Mouse (Mus musculus): ENCODE results near the gene Npas3.

Gene Npas3

GRCm38 (mm10) chr12:53694346-53694745 lies 445.9 kb downstream of the Npas3 start:
- in situ Hi-C loops (cut with MseI, MboI) = no loop called here

DNA sequence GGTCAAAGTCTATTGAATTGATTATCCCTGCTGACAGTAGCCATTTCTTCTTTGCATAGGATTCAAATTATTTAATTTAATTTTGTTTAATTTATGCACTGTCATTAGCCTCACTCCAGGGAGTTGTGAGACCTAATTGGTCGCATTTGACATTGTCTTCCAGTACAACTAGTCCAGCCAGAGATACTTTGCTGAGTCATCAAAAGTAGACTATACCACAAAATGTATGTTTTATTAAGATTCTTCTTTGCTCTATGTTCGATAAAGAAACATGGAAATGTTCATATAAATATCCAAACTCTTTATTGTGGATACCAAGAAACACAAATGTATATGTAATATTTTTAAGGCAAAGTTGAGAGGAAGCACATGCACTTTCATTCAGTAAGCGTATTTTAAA lies 446.8 kb downstream of the Npas3 start:
- in situ Hi-C loops (cut with MseI, MboI) = no loop called here

- in situ Hi-C loops (cut with MseI, MboI) = no loop called here
Observed at GRCm38 (mm10) chr12:53697645-53698044, 449.2 kb downstream of the Npas3 start.

DNA sequence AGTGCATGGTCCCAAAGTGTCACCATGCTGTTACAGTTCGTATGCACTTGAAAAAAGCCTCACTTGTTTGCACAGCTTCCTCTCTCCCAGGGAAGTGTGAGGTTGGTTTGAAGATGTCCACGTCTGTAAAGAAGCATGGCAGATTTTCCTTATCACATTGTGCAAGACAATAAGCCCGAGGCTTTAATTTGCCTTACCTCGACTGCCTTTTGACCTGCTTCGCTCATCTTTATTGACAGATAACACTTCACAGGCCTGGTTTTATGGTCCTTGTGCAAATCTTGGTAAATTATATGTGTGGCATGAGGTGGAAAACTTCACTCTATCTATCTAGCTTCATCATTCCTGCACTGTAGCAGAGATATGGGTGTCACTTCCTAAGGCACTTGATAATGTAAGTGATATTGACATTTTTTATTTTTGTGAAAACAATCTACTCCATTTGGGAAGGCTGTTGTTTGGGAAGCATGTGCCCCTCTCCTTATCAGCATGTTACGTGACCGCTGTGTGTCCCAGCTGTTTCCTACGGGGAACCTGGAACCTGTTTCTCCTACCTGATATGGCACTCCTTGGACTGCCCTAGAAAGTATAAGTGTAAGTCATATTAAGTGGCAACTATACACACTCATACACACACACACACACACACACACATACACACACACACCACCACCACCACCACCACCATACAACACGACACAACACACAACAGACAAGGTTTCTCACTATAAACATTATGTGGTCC lies 450.2 kb downstream of the Npas3 start:
- in situ Hi-C loops (cut with MseI, MboI) = no loop called here

- in situ Hi-C loops (cut with MseI, MboI) = no loop called here
Observed at GRCm38 (mm10) chr12:53719896-53720295, 471.4 kb downstream of the Npas3 start.

DNA sequence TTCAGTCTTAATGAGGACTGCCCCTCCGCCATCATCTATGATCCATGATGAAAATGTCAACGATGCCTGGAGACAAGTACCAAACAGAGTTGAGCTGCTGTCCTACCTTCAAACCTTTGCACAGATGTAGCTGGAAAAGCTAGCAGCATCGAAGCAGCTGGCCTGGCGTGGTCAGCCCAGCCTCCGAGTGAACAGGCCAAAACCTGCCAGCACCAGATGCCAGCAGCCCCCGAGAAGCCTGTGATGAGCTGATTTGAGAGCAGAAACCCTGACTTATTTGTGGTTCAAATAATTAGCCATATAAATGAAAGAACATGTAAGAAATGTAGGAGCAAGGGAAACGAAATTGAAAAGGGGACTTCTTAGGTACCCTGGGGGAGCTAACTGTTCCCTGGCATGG lies 473.7 kb downstream of the Npas3 start:
- in situ Hi-C loops (cut with MseI, MboI) = no loop called here

DNA sequence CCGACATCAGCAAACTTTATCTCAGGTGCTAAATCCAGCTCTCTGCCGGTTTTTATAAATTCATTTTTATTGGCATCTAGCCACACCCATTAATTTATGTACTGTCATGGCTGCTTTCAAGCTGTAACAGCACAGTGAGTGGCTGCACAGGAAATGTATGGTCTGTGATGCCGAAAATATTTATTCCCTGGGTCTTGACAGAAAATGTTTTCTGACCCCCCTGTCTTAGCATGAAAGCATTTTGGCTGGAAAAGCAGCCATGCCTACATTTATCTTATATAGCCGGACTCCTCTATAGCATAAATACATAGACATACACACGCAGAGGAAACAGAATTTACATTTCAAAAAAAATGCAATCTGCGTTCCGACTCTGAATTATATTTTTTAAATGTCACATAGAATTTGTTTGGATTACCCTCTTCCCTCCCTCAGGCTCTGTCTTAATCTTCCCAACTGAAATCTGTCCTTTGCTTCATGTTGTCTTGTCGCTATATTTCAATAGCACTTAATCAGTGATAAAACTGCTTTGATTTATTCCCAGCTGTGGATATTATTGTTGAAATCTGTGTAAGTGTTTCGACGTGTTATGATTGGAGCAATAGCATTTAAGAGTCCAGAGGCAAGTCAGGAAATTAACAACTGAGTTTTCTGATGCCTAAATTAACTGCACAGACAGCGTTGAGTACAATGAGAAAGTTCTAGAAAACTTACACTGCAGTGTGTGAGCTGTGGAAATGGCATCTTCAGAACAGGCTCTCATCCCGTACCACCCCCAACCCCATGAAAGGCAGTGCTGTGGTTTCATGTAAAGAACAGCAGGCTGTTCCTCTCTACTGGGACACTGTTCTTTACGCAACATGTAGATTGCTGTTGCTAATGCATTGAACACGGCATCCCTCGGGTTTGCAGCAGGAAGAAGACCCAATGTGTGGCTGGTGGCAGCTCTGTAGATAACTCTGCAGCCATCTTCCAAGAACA lies 474.5 kb downstream of the Npas3 start:
- in situ Hi-C loops (cut with MseI, MboI) = no loop called here

GRCm38 (mm10) chr12:53729275-53729674 lies 480.8 kb downstream of the Npas3 start:
- in situ Hi-C loops (cut with MseI, MboI) = no loop called here

GRCm38 (mm10) chr12:53738549-53739292 lies 490.2 kb downstream of the Npas3 start:
- in situ Hi-C loops (cut with MseI, MboI) = no loop called here

DNA sequence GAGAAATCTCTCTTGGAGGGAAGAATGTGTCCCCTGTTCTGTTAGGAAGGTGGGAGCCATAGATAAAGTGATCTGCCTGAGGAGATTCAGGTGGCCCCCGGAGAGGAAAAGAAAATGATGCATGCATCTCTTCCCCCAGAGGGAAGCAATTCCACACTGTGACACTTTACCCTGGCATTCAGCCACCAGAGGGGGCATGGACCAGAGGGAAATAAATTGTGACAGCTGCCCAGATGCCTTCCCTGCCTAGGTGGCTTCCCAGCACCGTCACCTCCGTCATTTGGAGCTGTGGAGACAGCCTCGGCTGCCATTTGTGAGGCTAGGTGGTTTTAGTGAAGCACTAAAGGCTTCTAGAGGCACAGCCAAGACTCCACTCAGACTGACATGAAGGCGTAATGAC lies 498.2 kb downstream of the Npas3 start:
- in situ Hi-C loops (cut with MseI, MboI) = no loop called here

DNA sequence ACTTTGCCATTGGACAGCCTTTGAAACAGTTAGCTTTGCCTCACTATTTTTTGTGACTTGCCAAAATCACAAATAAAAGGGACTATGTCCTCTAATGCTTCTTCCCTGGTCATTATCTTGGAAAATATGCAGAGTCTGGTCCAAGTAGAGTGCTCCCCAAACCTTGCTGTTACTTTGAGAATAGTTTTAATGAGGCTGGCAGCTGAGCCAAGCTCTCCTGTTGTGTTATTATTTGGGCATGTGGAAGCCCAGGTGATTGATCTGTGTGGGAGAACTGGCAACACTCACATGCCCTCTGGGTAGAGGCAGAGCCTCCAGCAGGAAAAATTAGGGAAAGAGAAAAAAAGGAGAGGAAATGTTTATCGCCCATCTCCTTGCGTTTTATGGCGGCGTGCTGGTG lies 500.9 kb downstream of the Npas3 start:
- in situ Hi-C loops (cut with MseI, MboI) = no loop called here

DNA sequence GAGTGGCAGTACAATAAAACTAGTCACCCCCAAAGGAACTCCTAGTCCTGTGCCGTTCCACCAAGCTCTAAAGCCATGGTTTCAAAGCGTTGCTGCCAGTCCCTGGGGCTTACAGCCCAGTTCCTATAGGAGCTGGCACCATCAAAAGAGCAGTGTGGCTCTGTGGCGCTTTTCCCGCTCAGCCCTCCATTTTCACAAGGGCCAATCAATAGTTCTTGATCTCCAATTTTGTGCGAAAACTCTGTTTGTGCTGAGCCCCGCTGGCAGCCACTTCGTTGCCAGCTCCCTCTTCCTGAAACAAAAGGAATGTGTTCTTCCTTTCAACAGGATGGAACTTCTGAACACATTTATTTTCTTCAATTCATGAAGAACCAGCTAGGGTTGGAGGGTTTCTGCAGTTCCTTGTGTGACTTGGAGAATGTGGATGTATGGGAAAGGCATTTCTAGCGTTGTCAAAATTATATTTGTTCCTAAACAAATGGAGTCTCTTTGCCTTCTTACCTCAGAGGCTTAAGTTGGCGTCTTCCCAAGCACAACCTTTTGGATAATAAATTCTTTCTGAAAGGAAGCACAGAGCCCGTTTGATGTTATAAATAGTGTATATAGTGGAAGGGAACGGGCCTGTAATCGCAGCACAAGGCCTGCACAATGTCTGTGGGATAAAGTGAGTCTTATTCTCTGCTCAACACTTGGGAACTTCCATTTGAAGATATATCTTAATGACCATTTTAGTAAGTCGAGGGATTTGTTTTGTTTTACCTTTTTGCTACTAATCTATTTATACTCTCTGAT lies 504.0 kb downstream of the Npas3 start:
- in situ Hi-C loops (cut with MseI, MboI) = no loop called here

- in situ Hi-C loops (cut with MseI, MboI) = no loop called here
Observed at GRCm38 (mm10) chr12:53753368-53753937, 505.0 kb downstream of the Npas3 start.

- in situ Hi-C loops (cut with MseI, MboI) = no loop called here
Observed at GRCm38 (mm10) chr12:53754236-53754635, 505.8 kb downstream of the Npas3 start.

GRCm38 (mm10) chr12:53757631-53758030 lies 509.2 kb downstream of the Npas3 start:
- in situ Hi-C loops (cut with MseI, MboI) = no loop called here

GRCm38 (mm10) chr12:53758356-53758755 lies 509.9 kb downstream of the Npas3 start:
- in situ Hi-C loops (cut with MseI, MboI) = no loop called here

- in situ Hi-C loops (cut with MseI, MboI) = no loop called here
Observed at GRCm38 (mm10) chr12:53764143-53764542, 515.7 kb downstream of the Npas3 start.

- in situ Hi-C loops (cut with MseI, MboI) = no loop called here
Observed at GRCm38 (mm10) chr12:53768392-53768791, 519.9 kb downstream of the Npas3 start.

GRCm38 (mm10) chr12:53771394-53771936 lies 523.0 kb downstream of the Npas3 start:
- in situ Hi-C loops (cut with MseI, MboI) = no loop called here

DNA sequence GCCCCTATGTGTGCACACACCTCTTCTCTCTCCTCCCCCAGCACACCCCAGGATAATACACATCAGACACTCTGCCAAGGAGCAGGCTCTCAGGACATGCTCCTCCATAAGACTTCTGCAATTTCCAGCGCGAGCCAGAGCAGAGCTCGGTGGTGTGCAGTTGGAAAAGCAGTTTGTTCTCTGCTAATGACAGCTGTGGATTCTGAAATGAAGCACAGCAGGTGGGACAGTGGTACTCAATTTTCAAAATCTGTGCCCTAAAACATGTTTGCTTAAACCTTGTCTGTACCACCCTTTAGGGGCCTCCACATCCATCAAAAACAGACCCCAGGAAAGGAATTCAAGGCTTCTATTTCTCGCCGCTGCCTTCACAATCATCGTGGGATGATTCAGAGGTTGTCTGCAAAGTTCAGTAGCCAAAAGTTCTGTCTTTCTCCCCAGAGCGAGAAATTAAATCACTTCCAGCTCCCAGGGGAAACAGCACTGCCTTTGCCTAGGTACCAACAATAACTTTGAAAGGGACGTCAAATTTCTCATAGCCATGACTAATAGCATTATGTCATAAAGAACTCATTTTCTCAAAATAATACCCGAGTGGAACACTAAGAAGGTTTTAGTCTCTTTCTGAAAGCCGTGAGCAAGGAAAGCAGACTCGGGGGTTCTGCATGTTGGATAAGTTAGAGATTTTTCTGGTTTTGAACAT lies 533.5 kb downstream of the Npas3 start:
- in situ Hi-C loops (cut with MseI, MboI) = no loop called here
